Mouse (Mus musculus) midbrain, embryonic 10.5 days (tissue): ENCODE data around the gene Gm16503. TPM values are rescaled to one million over a fixed set of nuclear protein-coding genes. Genes with fewer than 3 reads are reported as not detected.
"Not testable (repeated sequence)": the region's sequence is repeated elsewhere in the genome, so short reads cannot be mapped to it uniquely, and the experiment has no call there.

ENCODE experiments used
- DNase-seq: peaks from one replicate; pipeline ENCODE4 v3.0.0-alpha.2; 2017; ENCODE audit warnings: low spot score
- H3K27ac ChIP-seq: fragments of 300-500 bp; sonication (generic); replicated peaks from 2 replicates; pipeline ENCODE4 v1.5.1; 2016; ENCODE audit warnings: mild to moderate bottlenecking
- H3K27me3 ChIP-seq: fragments of 300-500 bp; sonication (generic); 2 replicates; pipeline ENCODE4 v1.6.1; 2016; ENCODE audit warnings: low read depth, mild to moderate bottlenecking; ENCODE audit not compliant: poor library complexity, severe bottlenecking
- H3K36me3 ChIP-seq: fragments of 300-500 bp; sonication (generic); 2 replicates; pipeline ENCODE4 v1.6.1; 2016; ENCODE audit warnings: mild to moderate bottlenecking, moderate library complexity
- H3K4me1 ChIP-seq: fragments of 300-500 bp; sonication (generic); 2 replicates; pipeline ENCODE4 v1.6.1; 2016
- H3K4me3 ChIP-seq: fragments of 300-500 bp; sonication (generic); 2 replicates; pipeline ENCODE4 v1.5.1; 2016; ENCODE audit warnings: mild to moderate bottlenecking, moderate library complexity
- H3K9me3 ChIP-seq: fragments of 300-500 bp; sonication (generic); replicated peaks from 2 replicates; pipeline ENCODE4 v1.6.1; 2016; ENCODE audit warnings: mild to moderate bottlenecking
- WGBS: fragments of 180-500 bp; shearing (Covaris S2); methylation state at CpG from one replicate; pipeline ENCODE4 v1.1.7; 2016; 5-methylcytosine and 5-hydroxymethylcytosine counted together
- polyA plus RNA-seq: library from polyadenylated mRNA; unstranded; fragments of >200 nt; fragmentation: Nextera tagmentation; extraction: Ambion mirVana; gene quantifications from 2 replicates; pipeline ENCODE4 v1.2.1, GENCODE M21; 2016

Gene Gm16503
- polyA plus RNA-seq, 1 experiment from 2014 or later: 0.46 TPM

DNA sequence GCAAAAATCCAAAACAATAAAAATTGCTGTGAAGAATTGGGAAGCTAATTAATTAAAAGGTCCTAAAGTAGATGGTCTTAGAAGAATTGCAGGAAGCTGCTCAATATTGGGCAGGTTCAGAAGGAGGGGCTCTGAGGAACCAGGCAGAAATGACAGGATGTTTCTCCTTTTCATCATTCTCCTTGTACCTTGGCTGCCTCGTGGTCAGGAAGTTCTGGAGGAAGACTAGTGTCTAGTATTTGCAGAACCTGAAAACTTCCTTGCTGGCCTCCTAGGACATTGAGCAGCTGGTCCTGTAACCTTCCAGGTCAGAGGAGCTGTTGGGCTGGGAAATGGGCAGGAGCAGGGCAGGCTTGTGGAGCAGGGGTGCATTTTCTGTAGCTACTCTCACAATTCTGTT, 16.9 kb downstream of the Gm16503 start:
- H3K27ac ChIP-seq, H3K4me3 ChIP-seq, DNase-seq, H3K27me3 ChIP-seq, H3K4me1 ChIP-seq, H3K36me3 ChIP-seq: not testable (repeated sequence)
- peaks cover 26% of the 10 kb centered on the region for H3K9me3 ChIP-seq
- 67% methylated on average over 1 of the region's 1 CpGs for WGBS

DNA sequence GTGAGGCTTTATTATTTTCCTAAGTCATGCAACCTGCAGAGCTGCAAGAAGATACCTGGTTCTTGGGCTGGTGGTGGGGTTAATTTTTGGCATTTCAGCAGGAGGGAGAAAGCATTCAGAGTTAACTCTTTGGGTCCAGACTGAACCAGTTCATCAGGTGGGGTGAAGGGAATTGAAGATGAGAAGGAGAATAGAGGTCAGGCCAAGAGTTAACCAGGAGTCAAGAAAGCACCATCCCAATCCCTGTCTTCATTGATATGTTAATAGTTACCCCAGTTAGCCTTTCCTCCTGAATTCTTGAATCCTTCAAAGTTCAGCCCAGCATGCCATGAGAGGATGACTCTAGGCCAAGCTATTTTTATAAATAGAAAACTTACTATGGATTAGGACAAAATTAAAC, 18.0 kb downstream of the Gm16503 start:
- H3K9me3 ChIP-seq: peaks cover 21% of the 10 kb centered on the region
- not testable (repeated sequence) for H3K27ac ChIP-seq, H3K27me3 ChIP-seq, H3K4me1 ChIP-seq, DNase-seq, H3K36me3 ChIP-seq, H3K4me3 ChIP-seq

DNA sequence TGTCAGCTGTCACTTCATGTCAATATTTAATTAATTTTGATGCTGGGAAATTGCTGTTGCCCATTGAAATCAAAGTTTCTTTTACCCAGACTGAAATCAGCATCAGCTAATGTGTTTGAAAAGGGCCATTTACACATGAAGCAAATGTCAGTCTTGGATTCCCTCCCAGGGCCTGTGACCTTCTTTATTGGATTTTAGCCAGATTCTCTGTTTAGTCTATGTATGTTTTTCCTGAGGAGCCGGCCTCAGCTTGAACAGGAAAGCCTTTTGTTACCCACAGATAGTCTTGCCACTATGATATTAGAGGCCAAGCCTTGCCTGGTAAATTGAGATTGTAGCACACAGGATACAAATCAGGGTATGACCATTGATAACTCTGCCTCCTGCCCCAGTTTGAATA, 19.1 kb downstream of the Gm16503 start:
- not testable (repeated sequence) for H3K27me3 ChIP-seq, H3K4me3 ChIP-seq, DNase-seq, H3K36me3 ChIP-seq, H3K4me1 ChIP-seq, H3K27ac ChIP-seq
- WGBS: 72% methylated on average over 1 of the region's 1 CpGs
- peaks cover 14% of the 10 kb centered on the region; the same call in 1 of the 2 replicates for H3K9me3 ChIP-seq

DNA sequence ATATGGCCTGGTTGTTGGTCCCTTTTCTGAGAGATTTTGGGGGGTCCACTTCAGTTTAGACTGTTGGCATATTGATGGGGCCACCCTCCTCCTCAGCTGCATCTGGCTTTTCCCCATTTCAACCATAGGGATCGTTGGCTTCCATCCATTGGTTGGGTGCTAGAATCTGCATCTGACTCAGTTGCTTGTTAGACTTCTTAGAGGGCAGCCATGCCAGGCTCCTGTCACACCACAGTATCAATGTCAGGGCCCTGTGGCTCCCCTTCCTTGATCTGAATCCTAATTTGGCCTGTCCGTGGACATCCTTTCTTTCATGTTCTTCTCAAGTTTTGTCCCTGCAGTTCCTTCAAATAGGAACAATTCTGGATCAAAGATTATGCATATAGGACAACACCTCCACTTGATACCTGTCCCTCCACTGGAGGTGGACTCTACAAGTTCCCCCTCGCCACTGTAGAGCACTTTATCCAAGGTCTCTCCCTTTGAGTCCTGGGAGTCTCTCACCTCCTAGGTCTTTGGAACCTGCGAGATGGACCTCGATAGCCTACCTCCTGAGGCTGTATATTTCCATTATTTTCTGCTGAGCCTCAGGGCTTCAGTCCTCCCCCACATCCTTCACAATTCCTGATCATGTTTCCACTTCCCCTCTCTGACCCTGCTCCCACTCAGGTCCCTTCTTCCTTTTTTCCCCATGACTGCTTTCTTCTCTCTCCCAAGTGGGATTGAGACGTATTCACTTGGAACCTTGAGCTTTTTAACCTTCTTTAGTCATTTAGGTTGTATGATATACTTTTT, 25.6 kb downstream of the Gm16503 start:
- no peak overlapping the region for H3K27ac ChIP-seq

DNA sequence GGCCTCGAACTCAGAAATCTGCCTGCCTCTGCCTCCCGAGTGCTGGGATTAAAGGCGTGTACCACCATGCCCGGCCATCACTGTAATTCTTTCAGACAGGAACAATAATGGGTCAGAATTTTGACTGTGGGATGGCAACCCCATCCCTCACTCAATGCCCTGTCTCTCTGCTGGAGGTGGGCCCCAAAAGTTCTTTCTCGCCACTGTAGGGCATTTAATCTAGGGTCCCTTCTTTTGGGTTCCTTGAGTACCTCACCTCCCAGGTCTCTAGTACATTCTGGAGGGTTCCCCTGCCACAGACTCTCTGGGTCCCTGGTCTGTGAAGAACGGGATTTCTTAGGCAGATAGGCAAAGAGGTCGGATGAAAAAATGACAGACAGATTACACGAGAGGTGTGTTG, 31.1 kb downstream of the Gm16503 start:
- not testable (repeated sequence) for H3K36me3 ChIP-seq, DNase-seq, H3K27me3 ChIP-seq, H3K27ac ChIP-seq, H3K4me3 ChIP-seq, H3K4me1 ChIP-seq
- 87% methylated on average over 8 of the region's 8 CpGs for WGBS
- peaks cover 16% of the 10 kb centered on the region; the same call in 1 of the 2 replicates for H3K9me3 ChIP-seq

More for the DNA sequence above, 25.6 kb downstream of the Gm16503 start:
- H3K4me1 ChIP-seq: no peaks in the 10 kb centered on the region
- H3K9me3 ChIP-seq: peaks cover 17% of the 10 kb centered on the region
- no peaks in the 10 kb centered on the region for H3K27me3 ChIP-seq
- 74% methylated on average over 6 of the region's 6 CpGs for WGBS
- no peaks in the 10 kb centered on the region for H3K36me3 ChIP-seq
- DNase-seq: no peak
- H3K4me3 ChIP-seq: no peak overlapping the region

DNA sequence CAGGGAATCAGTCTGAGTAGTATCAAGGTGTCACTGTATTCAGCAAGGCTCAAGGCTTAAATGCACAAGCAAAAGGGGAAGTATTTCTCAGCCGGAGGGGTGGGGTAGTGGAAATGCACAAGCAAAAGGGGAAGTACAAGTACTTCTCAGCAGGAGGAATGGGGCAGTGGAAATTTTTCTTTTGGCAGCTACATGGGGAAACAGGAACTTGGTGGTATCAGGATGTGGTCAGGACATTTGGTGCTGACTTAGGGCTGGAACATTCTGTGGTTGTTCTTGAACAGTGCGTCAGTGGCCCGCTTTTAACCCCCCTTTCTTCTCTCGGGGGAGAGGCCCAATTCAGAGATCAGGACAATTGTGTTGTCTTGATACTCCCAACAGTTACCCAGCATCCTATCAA, 39.4 kb downstream of the Gm16503 start:
- H3K9me3 ChIP-seq: peaks cover 44% of the 10 kb centered on the region
- H3K4me3 ChIP-seq, H3K36me3 ChIP-seq, DNase-seq, H3K27ac ChIP-seq, H3K27me3 ChIP-seq, H3K4me1 ChIP-seq: not testable (repeated sequence)
- 92% methylated on average over 4 of the region's 4 CpGs for WGBS

DNA sequence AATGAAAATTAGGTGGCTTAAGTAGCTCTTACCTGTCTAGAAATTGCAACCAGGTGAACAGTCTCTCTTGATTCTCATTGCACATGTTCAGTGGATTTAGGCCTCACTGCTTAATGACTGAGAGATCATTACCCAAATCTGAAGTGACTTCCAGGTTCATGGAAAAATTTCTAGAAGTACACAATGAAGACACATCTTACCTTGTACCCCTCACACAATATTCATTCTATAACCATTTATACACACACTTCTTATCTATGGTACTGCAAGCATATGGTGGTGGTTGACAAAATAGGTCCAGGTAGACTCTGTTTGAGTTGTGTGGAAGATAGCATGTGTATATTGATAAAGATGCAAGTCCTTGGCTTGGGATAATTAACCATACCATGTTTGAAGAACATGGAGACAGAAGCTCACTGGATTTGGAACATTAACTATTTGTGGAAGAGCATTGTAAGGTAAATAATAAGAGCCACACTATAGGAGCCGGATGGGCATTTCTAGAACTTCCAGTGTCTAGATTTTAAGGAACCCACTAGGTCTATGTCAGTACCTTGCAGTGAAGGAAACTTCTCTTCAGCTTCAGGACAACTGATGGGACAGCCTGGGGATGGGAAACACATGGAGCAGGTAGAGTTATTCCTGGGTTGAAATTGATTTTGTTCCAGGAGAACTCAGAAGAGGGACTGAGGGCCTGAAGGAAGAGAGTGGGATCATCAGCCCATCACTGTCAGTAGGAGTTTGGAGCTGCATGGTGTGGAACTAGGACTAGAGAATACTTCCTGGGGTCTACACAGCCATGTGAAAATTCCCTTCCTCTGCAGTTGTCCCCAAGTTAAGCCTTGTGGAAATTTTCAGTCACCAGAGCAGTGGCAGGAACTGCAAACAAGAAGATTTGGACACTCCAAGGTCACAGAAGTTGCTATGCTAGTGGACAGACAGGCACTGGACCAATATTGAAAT, 46.8 kb downstream of the Gm16503 start:
- DNase-seq: no peak
- no peaks in the 10 kb centered on the region for H3K36me3 ChIP-seq
- WGBS: 61% methylated on average over 1 of the region's 1 CpGs
- peaks cover 55% of the 10 kb centered on the region for H3K9me3 ChIP-seq
- no peak overlapping the region for H3K4me3 ChIP-seq
- no peaks in the 10 kb centered on the region for H3K4me1 ChIP-seq
- no peaks in the 10 kb centered on the region for H3K27me3 ChIP-seq
- H3K27ac ChIP-seq: no peak overlapping the region

Other genes starting within 250 kb of the Gm16503 start
- 0.06 and 0.09 TPM in 2 replicates for gene Zfp988, start 234.5 kb upstream of the Gm16503 start, polyA plus RNA-seq
- not detected in 2 replicates for gene Zfp978, start 178.9 kb upstream of the Gm16503 start, polyA plus RNA-seq
- 6.5 and 8.1 TPM in 2 replicates for gene Zfp982, start 47.8 kb upstream of the Gm16503 start, polyA plus RNA-seq
- gene Zfp985, start 13.1 kb downstream of the Gm16503 start, polyA plus RNA-seq: 0.06 and 0.23 TPM in 2 replicates
- gene Zfp979, start 102.3 kb downstream of the Gm16503 start, polyA plus RNA-seq: 2.6 and 2.7 TPM in 2 replicates
- gene Zfp534, start 162.3 kb downstream of the Gm16503 start, polyA plus RNA-seq: not detected in 2 replicates